Mouse (Mus musculus): ENCODE measurements around the gene Clec16a.
A peak's percentile ranks its signal among the peaks of the same experiment; 100 is the strongest.

The Clec16a gene

GRCm38 (mm10) chr16:10683193-10684000 lies 138.3 kb downstream of the Clec16a start:
- DNase-seq, result no peak

GRCm38 (mm10) chr16:10689748-10690318 lies 144.7 kb downstream of the Clec16a start:
- peak; percentile 49 to 61 for DNase-seq

GRCm38 (mm10) chr16:10690442-10690841 lies 145.3 kb downstream of the Clec16a start:
- DNase-seq, result peak in 1 of 2 experiments; percentile 22

GRCm38 (mm10) chr16:10691705-10692104 lies 146.6 kb downstream of the Clec16a start:
- DNase-seq, result no peak

- DNase-seq, result no peak
Measured at GRCm38 (mm10) chr16:10692848-10693247, 147.7 kb downstream of the Clec16a start.

- DNase-seq, result no peak
Measured at GRCm38 (mm10) chr16:10693424-10693823, 148.3 kb downstream of the Clec16a start.

- DNase-seq, result peak; percentile 72 to 75
Measured at GRCm38 (mm10) chr16:10694414-10694851, 149.3 kb downstream of the Clec16a start.

GRCm38 (mm10) chr16:10697861-10698659 lies 152.9 kb downstream of the Clec16a start:
- DNase-seq, result no peak

GRCm38 (mm10) chr16:10699316-10699715 lies 154.2 kb downstream of the Clec16a start:
- no peak for DNase-seq

GRCm38 (mm10) chr16:10700160-10700559 lies 155.0 kb downstream of the Clec16a start:
- DNase-seq, result no peak

- peak; percentile 18 to 22 for DNase-seq
Measured at GRCm38 (mm10) chr16:10702399-10702798, 157.3 kb downstream of the Clec16a start.

GRCm38 (mm10) chr16:10703932-10704331 lies 158.8 kb downstream of the Clec16a start:
- peak in 1 of 2 experiments; percentile 8 for DNase-seq

- DNase-seq, result no peak
Measured at GRCm38 (mm10) chr16:10705396-10705795, 160.3 kb downstream of the Clec16a start.

GRCm38 (mm10) chr16:10711524-10711923 lies 166.4 kb downstream of the Clec16a start:
- DNase-seq, result no peak

GRCm38 (mm10) chr16:10713041-10713440 lies 167.9 kb downstream of the Clec16a start:
- peak in 1 of 2 experiments; percentile 24 for DNase-seq

- peak; percentile 58 to 72 for DNase-seq
Measured at GRCm38 (mm10) chr16:10713441-10714239, 168.5 kb downstream of the Clec16a start.

GRCm38 (mm10) chr16:10715211-10715610 lies 170.1 kb downstream of the Clec16a start:
- DNase-seq, result no peak

- DNase-seq, result no peak
Measured at GRCm38 (mm10) chr16:10715632-10716031, 170.5 kb downstream of the Clec16a start.

- peak; percentile 8 to 34 for DNase-seq
Measured at GRCm38 (mm10) chr16:10716696-10717095, 171.6 kb downstream of the Clec16a start.

- DNase-seq, result no peak
Measured at GRCm38 (mm10) chr16:10719971-10720370, 174.8 kb downstream of the Clec16a start.

- no peak for DNase-seq
Measured at GRCm38 (mm10) chr16:10722882-10723544, 177.9 kb downstream of the Clec16a start.
